Mouse (Mus musculus): Measurements from ENCODE around the gene Mms22l.
"Not testable (repeated sequence)": the region's sequence is repeated elsewhere in the genome, so short reads cannot be mapped to it uniquely, and the experiment has no call there.

The Mms22l gene

GRCm38 (mm10) chr4:24496116-24496952 is at the start of gene Mms22l:
Gene Mms22l, plus strand, starts transcription at chr4:24496451.
- DNase-seq (ENCODE audit: low spot score): peak; percentile 93

DNA sequence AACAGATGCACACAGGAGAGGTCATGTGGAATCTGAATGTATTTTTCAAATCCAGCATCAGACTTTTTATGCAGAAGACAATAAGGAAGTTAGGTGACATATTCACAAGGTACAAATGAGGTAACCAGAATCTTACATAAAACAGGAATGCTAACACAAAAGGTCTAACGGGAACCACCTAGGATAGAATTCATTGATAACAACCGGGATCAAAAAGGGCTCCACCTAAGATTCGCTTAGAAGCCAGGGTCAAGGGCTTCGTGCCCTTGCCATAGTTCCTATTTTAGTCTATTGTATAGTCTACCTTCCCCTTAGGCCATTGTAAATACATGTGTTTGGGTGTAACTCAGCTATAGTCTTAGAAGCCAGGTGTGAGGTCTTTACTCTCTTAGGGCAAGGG is 12.2 kb upstream of the Mms22l start:
- DNase-seq (ENCODE audit: low spot score): not testable (repeated sequence)

DNA sequence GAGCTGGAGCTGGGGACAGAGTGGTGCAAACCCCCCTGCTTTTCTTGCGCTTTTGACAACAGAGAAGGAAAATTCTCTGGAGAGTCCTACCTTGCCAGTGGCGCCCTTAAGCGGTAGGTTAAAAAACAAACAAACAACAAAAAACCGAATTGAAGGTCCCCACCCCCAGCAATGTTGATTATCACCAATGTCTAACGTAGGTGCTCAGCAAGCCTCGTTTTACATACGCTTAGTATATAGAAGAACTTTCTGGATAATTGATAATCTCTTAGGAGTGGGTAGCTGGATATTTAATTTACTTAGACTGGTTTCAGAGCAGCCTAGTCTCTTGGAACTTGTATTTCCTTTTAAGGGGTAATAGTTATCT is 685 bp downstream of the Mms22l start:
- no peak for DNase-seq (ENCODE audit: low spot score)

DNA sequence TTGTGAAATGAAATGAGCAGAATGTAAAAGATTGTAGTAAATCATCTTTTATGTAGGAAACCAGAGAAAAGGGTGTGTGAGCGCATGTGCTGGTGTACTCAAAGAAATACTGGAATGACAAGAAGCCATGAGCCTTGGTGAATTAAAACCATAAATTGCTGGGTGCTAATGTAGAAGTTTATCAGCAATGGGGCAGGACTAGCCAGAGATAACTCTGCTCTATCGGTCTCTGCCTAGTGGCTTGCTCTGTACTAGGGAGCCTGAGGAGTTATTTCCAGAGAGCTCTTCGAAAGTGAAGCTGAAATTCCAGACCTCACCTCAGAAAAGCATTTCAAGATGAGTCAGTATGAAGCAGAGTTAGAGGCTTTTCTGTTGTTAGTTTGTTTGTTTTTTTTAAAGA is 12.9 kb downstream of the Mms22l start:
- DNase-seq (ENCODE audit: low spot score): no peak

DNA sequence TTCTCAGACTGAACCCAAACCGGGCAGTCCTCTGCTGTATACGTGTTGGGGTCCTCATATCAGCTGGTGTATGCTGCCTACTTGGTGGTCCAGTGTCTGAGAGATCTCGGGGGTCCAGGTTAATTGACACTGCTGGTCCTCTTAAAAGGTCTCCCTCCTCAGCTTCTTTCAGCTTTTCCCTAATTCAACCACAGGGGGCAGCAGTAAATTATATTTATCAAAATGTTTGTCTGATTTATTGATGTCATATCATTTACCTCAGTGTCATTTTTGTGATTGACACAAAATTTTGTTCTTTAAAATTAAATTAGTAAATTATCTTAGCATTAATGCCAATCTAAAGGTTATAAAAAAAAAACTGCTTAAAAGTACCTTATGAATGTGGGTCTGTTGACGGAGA is 40.7 kb downstream of the Mms22l start:
- peak; percentile 10 for DNase-seq (ENCODE audit: low spot score)

GRCm38 (mm10) chr4:24543421-24543820 is 47.2 kb downstream of the Mms22l start:
- no peak for DNase-seq (ENCODE audit: low spot score)

- peak; percentile 31 for DNase-seq (ENCODE audit: low spot score)
Measured at GRCm38 (mm10) chr4:24544677-24545151, 48.5 kb downstream of the Mms22l start.

DNA sequence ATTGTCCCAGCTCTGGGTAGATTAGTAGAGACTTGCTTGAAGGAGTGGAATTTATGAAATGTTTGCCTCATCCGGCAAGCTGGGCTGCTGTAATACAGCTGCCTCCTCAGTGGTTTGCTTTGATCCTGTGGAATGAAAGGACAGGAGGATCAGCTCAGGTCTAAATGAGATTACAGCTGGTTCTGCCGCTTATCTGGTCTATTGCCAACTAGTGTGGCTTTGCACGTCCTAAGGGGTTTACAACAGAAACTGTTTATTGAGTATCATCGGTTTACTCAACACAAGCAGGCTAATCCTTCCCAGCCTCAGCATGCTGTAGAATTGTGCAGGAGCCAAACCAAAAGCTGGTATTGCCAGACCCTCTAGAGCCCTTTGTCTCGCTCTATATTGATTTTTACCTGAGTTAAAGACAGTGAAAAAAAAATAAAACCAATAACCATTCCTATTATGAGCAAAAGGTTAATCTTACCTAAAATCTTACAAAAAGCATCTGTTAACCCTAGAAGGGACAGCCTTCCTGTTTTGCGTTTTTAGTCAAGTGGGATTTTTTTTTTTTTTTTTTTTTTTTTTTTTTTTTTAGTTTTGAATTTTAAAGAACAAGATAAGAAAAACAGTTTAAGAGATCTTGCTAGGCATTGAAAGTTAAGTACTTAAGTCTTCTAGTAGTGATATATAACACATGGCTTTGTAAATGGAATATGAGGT is 60.0 kb downstream of the Mms22l start:
- DNase-seq (ENCODE audit: low spot score): no peak

DNA sequence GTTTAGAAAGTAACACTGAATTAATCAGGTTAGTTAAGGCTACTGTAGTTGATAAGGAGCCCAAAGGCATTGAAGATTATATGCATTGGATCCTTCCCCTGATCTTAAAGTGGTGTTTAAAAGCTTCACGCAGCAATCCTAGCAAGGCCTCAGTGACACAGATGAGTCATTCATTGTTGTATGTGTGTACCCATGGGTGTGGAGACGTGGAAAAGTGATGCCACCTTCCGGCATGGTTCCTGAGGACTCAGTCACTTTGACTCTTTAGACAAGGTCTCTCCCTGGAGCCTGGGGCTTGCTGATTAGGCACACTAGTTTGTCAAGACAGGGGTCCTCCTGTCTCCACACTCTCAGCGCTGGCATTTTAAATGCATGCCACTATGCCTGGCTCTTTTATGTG is 60.9 kb downstream of the Mms22l start:
- DNase-seq (ENCODE audit: low spot score): no peak

GRCm38 (mm10) chr4:24568026-24568425 is 71.8 kb downstream of the Mms22l start:
- no peak for DNase-seq (ENCODE audit: low spot score)

DNA sequence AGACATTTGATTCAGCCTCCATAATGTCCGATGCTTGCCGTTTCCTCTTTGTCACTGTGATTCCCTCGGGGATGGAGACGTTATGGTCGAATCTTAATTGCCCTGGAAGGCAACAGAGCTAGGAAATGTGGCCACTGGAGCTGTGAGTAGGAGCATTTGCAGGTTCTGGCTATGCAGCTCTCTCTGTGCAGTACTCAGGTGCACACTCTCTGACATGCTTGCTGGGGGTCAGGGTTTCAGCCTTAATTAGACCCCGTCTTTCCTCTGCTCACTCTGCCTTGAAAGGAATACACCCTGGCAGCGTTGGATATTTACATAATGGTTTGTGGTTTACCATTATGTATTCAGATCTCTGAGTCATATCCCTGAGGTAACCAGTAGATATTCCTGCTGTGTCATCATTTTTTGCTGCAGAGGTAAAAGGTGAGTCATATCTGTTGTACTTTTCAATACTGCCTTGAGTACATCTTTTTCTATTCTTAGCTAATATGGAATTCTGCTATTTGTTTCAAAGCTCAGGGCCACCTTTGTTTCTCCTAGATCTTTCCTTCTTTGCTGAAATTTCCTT is 72.8 kb downstream of the Mms22l start:
- DNase-seq (ENCODE audit: low spot score): no peak

- peak; percentile 85 for DNase-seq (ENCODE audit: low spot score)
Measured at GRCm38 (mm10) chr4:24574276-24574675, 78.0 kb downstream of the Mms22l start.

DNA sequence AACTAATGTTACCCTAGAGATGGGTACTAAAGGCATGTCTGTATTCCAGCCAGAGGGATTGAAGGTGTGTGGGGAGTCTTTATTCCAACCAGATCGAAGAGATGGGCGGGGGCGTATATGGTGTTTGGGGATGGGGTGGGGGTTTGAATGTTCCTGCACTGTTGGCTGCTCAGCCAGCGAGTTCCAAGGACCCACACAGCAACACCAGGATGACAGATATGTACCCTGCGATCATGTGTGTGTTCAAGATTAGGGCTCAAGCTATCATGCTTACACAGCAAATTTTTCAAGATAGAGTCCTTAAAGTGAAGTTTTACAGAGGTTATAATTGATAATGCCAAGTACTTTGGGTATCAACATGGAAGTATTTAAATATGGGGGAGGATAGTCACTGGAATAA is 81.3 kb downstream of the Mms22l start:
- no peak for DNase-seq (ENCODE audit: low spot score)

DNA sequence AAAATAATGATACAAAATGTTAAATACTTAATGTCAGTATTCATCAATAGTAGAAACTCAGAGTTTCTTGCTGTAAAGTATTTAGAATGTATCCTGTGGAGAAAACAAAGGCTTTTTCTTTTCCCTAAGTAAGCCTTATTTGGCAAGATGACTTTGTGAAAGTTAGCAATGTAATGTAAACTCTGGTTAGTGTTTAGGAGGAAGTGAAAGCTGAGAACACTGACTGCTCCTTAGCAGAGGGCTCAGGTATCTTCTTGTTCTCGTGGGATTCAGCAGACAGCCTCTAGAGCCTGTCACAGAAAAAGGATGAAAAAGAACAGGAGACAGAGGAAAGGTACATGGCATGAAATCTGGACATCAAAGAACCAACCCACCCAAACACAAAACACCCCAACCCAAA is 86.0 kb downstream of the Mms22l start:
- no peak for DNase-seq (ENCODE audit: low spot score)

DNA sequence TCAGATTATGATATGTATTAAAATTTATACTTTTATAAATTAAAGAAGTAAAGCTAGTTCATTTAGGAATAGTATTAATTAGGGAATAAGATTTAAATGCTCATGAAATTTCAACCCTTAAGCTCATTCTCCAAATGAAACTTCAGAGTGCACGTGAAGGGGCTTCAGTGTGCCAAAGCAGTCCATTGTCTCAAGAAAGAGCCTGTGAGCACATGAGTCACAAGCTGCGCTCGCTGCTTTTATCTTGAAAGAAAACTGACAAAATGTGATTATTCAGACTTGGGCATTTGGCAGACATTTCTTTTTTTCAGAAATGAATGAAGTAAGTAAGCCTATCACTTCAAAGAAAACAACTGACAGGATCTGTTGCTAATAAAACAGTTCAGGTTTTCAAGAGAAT is 87.7 kb downstream of the Mms22l start:
- no peak for DNase-seq (ENCODE audit: low spot score)

DNA sequence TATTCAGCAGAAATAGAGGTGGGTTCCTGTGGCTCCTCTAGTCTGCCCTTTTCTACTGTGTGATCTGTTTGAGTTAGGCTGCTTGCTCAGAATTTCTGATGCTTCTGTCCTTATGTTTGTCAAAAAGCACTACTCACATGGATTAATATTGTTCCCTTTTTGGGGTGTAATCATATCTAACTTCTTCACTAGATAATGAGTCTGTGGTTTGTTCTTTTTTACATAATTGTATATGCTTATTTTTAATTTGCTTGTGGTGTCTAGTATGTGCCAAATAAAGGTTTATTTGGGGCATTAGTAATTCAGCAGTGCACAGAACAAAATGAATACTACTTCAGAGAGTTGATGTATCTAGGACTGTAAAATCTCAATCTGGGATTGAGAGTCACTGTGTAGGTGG is 98.6 kb downstream of the Mms22l start:
- no peak for DNase-seq (ENCODE audit: low spot score)

GRCm38 (mm10) chr4:24596942-24597611 is 100.8 kb downstream of the Mms22l start:
- DNase-seq (ENCODE audit: low spot score): no peak

DNA sequence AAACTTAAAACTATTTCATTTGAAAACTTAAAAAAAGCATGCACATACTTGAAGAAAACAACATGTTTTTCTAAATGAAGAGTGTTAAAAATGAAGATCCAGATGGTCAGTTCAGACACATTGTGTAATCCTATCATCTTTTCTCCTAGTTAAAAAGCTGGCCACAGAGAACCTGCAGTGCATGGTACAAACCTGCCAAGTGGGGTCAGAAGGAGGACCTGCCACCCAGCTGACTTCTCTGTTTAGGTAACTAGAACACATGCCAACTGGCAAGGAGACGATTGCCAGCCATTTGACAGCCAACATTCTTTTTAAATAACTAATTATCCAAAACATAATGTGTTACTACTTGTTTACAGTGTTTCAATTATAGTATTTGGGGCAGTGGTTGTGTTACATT is 102.4 kb downstream of the Mms22l start:
- DNase-seq (ENCODE audit: low spot score): no peak

DNA sequence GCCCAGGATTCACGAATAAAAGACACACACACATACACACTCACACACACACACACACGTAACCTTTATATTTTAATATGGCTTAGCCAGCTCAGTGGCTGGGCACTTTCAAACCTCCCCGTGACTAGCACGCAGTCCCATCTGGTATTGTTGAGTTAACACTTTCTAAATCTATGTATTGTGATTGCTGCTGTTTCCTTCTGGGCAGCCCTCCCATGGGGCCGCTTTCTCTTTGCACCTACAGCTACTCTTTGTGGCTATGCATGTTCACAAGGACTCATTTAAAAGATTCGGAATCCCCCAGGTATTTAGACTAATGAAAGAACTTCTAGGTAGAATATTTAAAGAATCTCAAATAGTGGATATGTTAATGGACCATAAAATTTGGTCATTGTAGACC is 105.5 kb downstream of the Mms22l start:
- DNase-seq (ENCODE audit: low spot score): no peak

DNA sequence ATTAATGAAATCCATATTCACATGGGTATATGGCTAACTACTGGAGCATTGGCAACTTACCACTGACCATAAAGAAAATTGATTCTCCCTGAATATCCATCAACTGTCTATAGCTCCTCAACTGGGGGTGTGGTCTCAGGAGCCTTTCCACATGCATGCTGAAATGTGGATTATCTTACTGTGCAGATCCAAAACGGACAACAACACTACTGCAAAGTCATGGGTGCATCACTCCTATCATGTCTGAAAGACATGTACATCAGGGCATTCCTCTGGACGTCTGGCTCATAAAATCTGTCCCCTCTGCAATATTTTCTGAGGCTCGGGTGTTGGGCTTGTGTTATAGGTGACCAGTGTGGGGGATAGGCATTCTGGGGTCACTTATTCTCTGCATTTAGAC is 112.8 kb downstream of the Mms22l start:
- no peak for DNase-seq (ENCODE audit: low spot score)

GRCm38 (mm10) chr4:24609564-24609963 is 113.3 kb downstream of the Mms22l start:
- no peak for DNase-seq (ENCODE audit: low spot score)

- peak; percentile 32 for DNase-seq (ENCODE audit: low spot score)
Measured at GRCm38 (mm10) chr4:24620005-24620404, 123.8 kb downstream of the Mms22l start.

GRCm38 (mm10) chr4:24620440-24620839 is 124.2 kb downstream of the Mms22l start:
- no peak for DNase-seq (ENCODE audit: low spot score)
